ENCODE assay signal across 8 mouse cellular contexts in the genomic region with DNA sequence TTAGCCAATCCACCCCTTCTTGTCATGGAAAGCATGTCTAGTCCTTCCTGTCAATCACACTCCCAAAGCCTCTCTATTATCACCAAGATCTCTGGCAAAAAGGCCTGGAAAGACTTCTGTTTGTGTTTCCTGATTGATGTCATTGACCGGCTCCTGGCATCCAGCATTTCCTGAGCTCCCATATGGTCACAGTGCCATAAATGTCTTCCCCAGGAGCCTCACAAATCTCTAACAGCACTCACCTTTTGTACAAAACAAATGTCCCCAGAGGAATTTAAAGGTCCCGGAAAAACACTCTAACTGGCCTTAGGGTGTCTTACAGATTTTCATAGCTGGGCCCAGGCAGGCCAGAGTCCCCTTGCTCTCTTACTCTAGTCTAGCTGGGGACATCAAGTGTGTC.
"Had no signal": no experiment of that assay in that cellular context is flagged by ENCODE, and none has a peak within 500 bp of the region (broad histone marks: within the 10 kb centered on the region; RNA-seq: fewer than 3 reads in every experiment).

No protein-coding gene starts in this region.

- H3K27me3 ChIP-seq: limb, embryonic 15.5 days had no signal

- H3K4me1 ChIP-seq: limb, embryonic 15.5 days had no signal

- H3K4me3 ChIP-seq: left cerebral cortex, adult 2 months; limb, embryonic 15.5 days; midbrain, embryonic 12.5 days had no signal

- H3K27ac ChIP-seq: left cerebral cortex, adult 2 months; limb, embryonic 15.5 days; liver, embryonic 14.5 days; midbrain, embryonic 12.5 days had no signal

- DNase-seq: kidney, postnatal 25 days; lung, adult 18-20 months; right cerebral cortex, postnatal 14 days; thymus, postnatal 36 days had no signal

- H3K36me3 ChIP-seq: limb, embryonic 15.5 days; midbrain, embryonic 12.5 days had no signal
